Comparison of ENCODE assay signal across 11 mouse cellular contexts in the genomic region with DNA sequence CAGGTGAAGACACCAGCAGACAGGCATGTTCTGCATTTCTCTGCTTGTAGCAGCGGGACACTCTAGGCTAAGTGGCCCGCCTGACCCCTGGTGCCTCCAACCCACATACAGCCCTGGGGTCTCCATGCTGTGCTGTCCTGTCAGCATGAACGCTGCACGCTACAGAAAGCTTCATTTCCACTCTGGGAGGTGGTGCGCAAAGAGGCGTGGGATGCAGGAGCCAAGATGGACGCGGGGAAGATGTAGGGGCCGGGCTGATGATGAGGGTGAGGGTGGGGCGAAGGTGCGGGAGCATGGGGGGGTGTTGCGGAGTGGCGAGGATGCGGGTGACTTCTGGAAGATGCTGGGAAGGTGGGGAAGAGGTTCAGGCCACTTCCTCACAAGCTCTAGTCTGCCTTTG.
DNase-seq lines count a peak whose midpoint lies in the region; ATAC-seq lines count a peak whose summit lies in the region.
"Had no signal": no experiment of that assay in that cellular context is flagged by ENCODE, and none has a peak within 500 bp of the region (broad histone marks: within the 10 kb centered on the region; RNA-seq: fewer than 3 reads in every experiment).

No protein-coding gene starts in this region.

- H3K9ac ChIP-seq in heart, embryonic 14.5 days (ENCODE audit: low read length) = no peak overlapping the region; the same call in 1 of the 2 replicates
- no peak overlapping the region for H3K9ac ChIP-seq in hindbrain, embryonic 11.5 days (ENCODE audit: low read depth, low read length)
- no peak overlapping the region for H3K9ac ChIP-seq in midbrain, embryonic 14.5 days (replicated peaks; ENCODE audit: low read length)

- intact Hi-C loops in heart, postnatal 36 days (cut with DNase I) = no loop called here

- H3K4me1 ChIP-seq in heart, embryonic 14.5 days (ENCODE audit: control insufficient read depth in 2 of 2, insufficient read depth in 2 of 2, low read length in 2 of 2) = peaks cover 8 to 14% of the 10 kb centered on the region in 2 experiments
- H3K4me1 ChIP-seq in embryonic facial prominence, embryonic 10.5 days = peaks cover 21% of the 10 kb centered on the region
- 0 out of 2 replicates have a peak, but pooled peaks cover 3% of the 10 kb centered on the region for H3K4me1 ChIP-seq in hindbrain, embryonic 11.5 days (replicated peaks; ENCODE audit: control insufficient read depth, insufficient read depth, low read length)
- H3K4me1 ChIP-seq in midbrain, embryonic 14.5 days (ENCODE audit: control insufficient read depth, insufficient read depth, low read length) = 0 out of 2 replicates have a peak, but pooled peaks cover 3% of the 10 kb centered on the region

- H3K27me3 ChIP-seq in heart, embryonic 14.5 days (ENCODE audit: control insufficient read depth, insufficient read depth, low read length) = no peaks in the 10 kb centered on the region
- H3K27me3 ChIP-seq in embryonic facial prominence, embryonic 10.5 days (replicated peaks; ENCODE audit: low read depth, poor library complexity, severe bottlenecking) = 0 out of 2 replicates have a peak, but pooled peaks cover 5% of the 10 kb centered on the region
- H3K27me3 ChIP-seq in hindbrain, embryonic 11.5 days (ENCODE audit: control insufficient read depth, insufficient read depth, low read length) = no peaks in the 10 kb centered on the region; the same call in 1 of the 2 replicates
- H3K27me3 ChIP-seq in midbrain, embryonic 14.5 days (ENCODE audit: control insufficient read depth, insufficient read depth, low read length) = no peaks in the 10 kb centered on the region

- 19% methylated on average over 14 of the region's 14 CpGs for WGBS in heart, embryonic 14.5 days
- 16% methylated on average over 14 of the region's 14 CpGs for WGBS in embryonic facial prominence, embryonic 10.5 days
- WGBS in hindbrain, embryonic 11.5 days = 20% methylated on average over 14 of the region's 14 CpGs
- 21% methylated on average over 14 of the region's 14 CpGs for WGBS in midbrain, embryonic 14.5 days

- peak overlapping the region; percentile 54 for H3K4me2 ChIP-seq in heart, embryonic 14.5 days (ENCODE audit: low read length)
- peak overlapping the region; percentile 21; the same call in 1 of the 2 replicates for H3K4me2 ChIP-seq in hindbrain, embryonic 11.5 days (replicated peaks; ENCODE audit: low read depth, low read length)
- peak overlapping the region; percentile 36 for H3K4me2 ChIP-seq in midbrain, embryonic 14.5 days (ENCODE audit: low read length)

- H3K9me3 ChIP-seq in heart, embryonic 14.5 days (ENCODE audit: control insufficient read depth, low read length) = no peaks in the 10 kb centered on the region
- 0 out of 2 replicates have a peak, but pooled peaks cover 4% of the 10 kb centered on the region for H3K9me3 ChIP-seq in embryonic facial prominence, embryonic 10.5 days
- no peaks in the 10 kb centered on the region for H3K9me3 ChIP-seq in hindbrain, embryonic 11.5 days (ENCODE audit: control insufficient read depth, low read length)
- no peaks in the 10 kb centered on the region for H3K9me3 ChIP-seq in midbrain, embryonic 14.5 days (ENCODE audit: control insufficient read depth, low read length)

- no peaks in the 10 kb centered on the region for H3K36me3 ChIP-seq in heart, embryonic 14.5 days (ENCODE audit: control insufficient read depth, insufficient read depth, low read length)
- no peaks in the 10 kb centered on the region for H3K36me3 ChIP-seq in embryonic facial prominence, embryonic 10.5 days (replicated peaks)
- no peaks in the 10 kb centered on the region for H3K36me3 ChIP-seq in hindbrain, embryonic 11.5 days (ENCODE audit: control insufficient read depth, insufficient read depth, low read length)
- no peaks in the 10 kb centered on the region for H3K36me3 ChIP-seq in midbrain, embryonic 14.5 days (ENCODE audit: control insufficient read depth, insufficient read depth, low read length)

- no peak for ATAC-seq in heart, embryonic 14.5 days (ENCODE audit: insufficient number of reproducible peaks, insufficient read depth, low FRiP score, low read depth)
- no peak for ATAC-seq in hindbrain, embryonic 11.5 days (ENCODE audit: low FRiP score)
- ATAC-seq in midbrain, embryonic 14.5 days (ENCODE audit: low FRiP score, low TSS enrichment) = no peak

- no peak overlapping the region for H3K27ac ChIP-seq in heart, embryonic 14.5 days (replicated peaks in 1 of 2; ENCODE audit: control insufficient read depth in 1 of 2, insufficient read depth in 1 of 2, low read depth in 2 of 2, low read length in 2 of 2)
- H3K27ac ChIP-seq in embryonic facial prominence, embryonic 10.5 days (replicated peaks) = peak overlapping the region; percentile 67
- H3K27ac ChIP-seq in hindbrain, embryonic 11.5 days (ENCODE audit: low read depth, low read length) = no peak overlapping the region
- no peak overlapping the region for H3K27ac ChIP-seq in midbrain, embryonic 14.5 days (replicated peaks; ENCODE audit: low read depth, low read length)

- no peak for DNase-seq in heart, postnatal 36 days
- peak; percentile 32 for DNase-seq in embryonic facial prominence, embryonic 10.5 days (ENCODE audit: low spot score)
- DNase-seq in hindbrain, embryonic 11.5 days (ENCODE audit: low spot score) = no peak
- DNase-seq in midbrain, embryonic 14.5 days = no peak
- DNase-seq in left cerebral cortex, adult 18-20 months (ENCODE audit: low spot score in 2 of 2) = no peak
- DNase-seq in spleen, adult 12 weeks (ENCODE audit: low spot score) = no peak
- DNase-seq in frontal cortex, adult 2 months (ENCODE audit: extremely low spot score in 1 of 2, low spot score in 1 of 2) = no peak
- DNase-seq: cerebellum, postnatal 36 days; kidney, postnatal 14 days; right cerebral cortex, adult 18-20 months had no signal

- peak overlapping the region in 1 of 2 experiments; percentile 9; a peak in 1 of 4 replicates for H3K4me3 ChIP-seq in heart, embryonic 14.5 days (ENCODE audit: control insufficient read depth in 1 of 2, insufficient read depth in 1 of 2, low read depth in 1 of 2, low read length in 2 of 2)
- H3K4me3 ChIP-seq in embryonic facial prominence, embryonic 10.5 days = peak overlapping the region; percentile 43
- H3K4me3 ChIP-seq in hindbrain, embryonic 11.5 days (ENCODE audit: low read depth, low read length) = no peak overlapping the region
- H3K4me3 ChIP-seq in midbrain, embryonic 14.5 days (replicated peaks; ENCODE audit: low read depth, low read length) = no peak overlapping the region
